Mouse (Mus musculus): ENCODE results near the gene Ppargc1a.
A peak's percentile ranks its signal among the peaks of the same experiment; 100 is the strongest.

The Ppargc1a gene

DNA sequence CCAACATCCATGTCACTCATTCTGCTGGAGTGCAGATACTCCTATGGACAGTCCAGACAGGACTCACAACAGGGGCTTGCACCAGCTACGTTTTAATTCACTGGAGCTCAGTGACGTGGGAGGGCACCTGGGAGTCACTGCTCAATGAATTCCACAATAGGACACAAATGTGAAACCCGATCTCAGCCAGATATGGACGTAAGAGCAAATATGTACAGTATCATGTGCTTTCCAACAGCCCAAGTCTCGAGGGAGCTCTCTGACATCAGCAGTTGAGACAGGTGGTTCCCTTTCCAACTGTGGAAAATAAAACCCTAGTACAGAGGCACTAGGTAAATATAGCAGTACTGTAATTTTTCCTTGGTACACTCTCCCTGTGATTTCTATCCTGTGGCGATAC lies at the start of gene Ppargc1a:
Ppargc1a (minus strand) TSS at position 68 of the 400 bp plus-strand sequence.
- no peak for DNase-seq (ENCODE audit: low spot score in 2 of 2)

DNA sequence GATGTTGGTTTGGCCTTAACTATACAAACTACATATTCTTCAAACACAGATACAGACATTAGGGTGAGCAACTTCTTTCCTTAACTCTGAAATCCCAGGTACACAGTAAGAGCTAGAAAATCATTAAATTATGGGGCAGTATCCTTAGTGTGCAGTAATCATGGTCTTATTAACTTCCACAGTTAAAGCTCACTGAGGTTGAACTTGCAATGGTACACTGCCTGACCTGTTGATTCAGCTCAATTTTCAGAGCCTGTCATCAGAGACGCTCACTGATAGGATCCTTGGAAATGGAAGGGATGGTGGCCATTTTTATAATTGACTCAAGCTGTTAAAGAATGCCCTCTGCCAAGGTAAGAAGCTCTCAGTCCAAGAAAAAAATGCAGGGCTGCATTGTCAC lies 49.4 kb upstream of the Ppargc1a start:
- no peak for DNase-seq (ENCODE audit: low spot score in 2 of 2)

DNA sequence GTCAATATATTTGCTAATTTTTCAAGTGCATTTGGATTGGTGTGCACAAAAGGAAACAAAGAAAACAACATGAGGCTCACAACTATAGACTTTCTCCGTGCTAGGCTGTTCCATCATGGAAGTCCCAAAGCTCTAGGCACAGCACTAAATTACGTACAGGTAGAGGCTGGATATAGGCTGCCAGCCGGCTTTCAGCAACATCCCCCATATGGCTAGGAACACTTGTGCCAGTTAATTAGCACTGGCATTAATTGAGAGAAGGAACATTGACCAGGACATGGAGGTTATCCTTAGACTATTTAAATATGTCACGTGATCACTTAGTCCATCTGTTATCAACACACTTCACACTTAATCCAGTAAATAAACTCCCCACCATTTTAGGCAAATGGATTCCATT lies 44.5 kb upstream of the Ppargc1a start:
- DNase-seq (ENCODE audit: low spot score in 2 of 2): no peak

DNA sequence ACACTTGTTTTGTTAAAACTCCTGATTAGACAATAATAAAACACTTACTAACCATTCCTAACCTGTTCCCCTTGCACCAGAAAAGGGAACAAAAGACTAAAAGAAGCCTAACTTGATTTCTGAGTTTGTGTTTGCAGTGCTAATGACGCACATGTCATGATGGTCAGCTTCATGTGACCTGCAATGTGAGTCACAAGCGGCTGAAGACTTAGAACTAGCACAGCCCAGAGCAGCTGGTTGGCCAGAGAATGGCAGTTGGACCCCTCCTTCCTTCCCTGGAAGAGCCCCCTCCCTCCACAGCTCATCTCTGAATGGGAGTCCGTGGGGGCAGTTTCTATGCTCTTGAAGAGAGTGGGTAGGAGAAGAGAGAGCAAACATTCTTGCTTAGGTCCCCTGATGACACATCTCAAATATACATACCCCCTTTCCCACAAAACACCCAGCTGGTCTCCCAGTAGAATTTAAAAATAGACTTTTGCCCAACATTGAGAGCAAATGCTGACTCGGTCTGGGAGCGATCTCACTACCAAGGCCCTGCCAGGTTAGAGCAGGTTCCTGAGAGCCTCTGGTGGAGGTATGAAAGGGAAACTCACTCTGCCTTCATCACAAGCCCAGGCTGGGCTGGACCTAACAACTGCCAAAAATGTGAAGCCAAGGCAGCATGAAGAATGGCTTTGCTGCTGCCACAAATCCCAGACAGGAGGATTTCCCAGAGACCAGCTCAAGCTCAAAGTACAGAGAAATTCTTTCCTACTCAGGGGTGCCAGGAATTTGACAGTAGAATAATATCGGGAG lies 40.4 kb upstream of the Ppargc1a start:
- DNase-seq (ENCODE audit: low spot score in 2 of 2): no peak

DNA sequence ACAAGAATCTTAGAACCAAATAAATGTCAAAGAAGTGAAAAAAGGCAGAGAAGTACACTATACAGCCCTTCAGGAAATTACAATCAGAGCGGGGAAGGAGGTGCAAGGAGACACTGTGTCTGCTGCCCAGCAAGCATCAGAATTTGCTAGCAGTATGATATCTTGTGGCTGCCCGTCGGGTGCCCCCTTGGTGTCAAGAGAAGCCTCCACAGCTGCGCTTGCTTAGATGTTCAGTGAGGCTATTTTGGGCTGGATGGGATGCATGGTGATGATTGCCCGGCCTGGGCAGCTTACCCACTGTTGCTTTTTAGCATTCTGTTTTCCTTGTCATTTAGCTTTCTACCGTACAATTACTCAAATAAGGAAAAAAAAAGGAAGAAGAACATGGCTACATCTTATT lies 32.0 kb upstream of the Ppargc1a start:
- no peak for DNase-seq (ENCODE audit: low spot score in 2 of 2)

DNA sequence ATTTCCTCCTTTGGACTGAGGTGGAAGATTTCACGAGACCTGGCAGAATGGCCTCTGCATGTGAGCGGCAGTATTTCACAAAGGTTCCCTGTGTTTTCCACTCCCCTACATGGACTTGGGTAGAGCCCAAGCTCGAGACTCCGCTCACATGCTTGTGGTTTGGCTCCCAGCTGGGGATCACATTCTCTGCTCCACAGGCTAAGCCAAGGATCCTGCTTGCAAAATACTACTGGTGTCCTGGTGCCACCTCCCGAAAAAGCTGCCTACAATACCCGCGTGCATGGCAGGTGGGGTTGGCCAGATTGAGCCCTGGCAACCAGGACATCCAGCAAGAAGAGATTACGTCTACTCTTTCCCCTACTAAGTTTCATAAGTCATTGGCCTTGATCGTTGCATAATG lies 28.1 kb upstream of the Ppargc1a start:
- DNase-seq (ENCODE audit: low spot score in 2 of 2): no peak

DNA sequence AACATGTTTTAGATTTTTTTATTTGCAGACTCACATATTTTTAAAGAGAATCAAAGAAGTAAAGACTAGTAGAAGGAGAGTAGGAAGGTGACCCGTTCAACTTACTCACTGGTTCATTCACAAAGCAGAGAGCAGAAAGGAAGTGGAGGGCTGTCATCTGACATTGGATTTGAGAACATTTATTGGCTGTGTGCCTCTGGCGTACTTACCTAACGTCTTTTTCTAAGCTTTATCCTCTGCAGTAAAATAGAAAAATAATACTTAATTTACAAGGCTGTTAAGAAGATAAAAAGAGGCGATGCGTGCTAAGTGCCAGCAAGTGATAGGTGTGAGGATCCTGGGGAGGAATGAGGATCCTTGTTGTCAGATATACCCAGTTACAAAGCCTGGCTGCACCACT lies 24.7 kb upstream of the Ppargc1a start:
- DNase-seq (ENCODE audit: low spot score in 2 of 2): no peak

DNA sequence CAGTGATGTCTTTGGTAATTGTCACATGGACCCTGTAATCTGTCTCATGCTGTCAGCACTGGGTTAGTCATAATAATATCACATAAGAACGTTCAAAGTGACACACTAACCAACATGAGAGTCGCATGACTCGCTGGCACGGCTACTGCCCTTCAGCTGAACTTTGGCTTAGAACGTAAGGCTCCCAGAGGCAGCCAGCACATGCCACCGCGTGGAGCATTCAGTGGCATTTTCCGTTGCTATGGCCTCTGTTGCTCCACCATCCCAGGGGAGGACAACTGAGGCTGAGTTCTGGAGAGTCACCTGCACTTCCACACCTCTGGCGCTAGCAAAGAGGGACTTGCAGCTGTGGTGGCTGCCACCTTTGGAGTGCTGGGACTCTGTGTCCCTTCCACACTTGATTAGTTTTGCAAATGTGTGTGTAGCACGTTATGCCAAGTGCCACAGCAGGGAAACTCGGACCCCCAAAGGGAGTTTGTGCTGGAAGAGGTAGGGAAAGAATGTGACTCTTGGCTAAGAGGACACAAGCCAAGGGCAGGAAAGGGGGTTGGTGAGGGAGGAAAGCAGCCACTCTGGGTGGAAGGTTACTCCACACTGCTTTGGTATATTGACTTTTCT lies 24.1 kb upstream of the Ppargc1a start:
- no peak for DNase-seq (ENCODE audit: low spot score in 2 of 2)

DNA sequence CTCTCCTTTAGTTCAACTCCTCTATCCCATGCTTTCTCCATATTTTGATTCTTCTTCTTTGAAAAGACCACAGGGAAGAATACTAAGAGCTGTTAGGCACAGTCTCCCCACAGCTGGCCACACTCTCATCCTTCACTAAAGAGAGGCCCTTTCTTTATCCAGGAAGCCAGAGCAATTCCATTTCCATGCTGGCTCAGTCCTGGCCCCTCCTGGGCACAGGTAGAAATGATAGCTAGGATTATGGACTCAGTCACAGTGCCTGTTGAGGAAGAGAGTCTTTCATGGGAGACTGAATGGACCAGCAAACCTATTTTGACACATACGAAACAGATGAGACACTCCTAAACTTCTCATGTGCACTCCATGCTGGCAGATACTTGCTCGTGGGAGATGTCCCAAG lies 18.7 kb upstream of the Ppargc1a start:
- no peak for DNase-seq (ENCODE audit: low spot score in 2 of 2)

DNA sequence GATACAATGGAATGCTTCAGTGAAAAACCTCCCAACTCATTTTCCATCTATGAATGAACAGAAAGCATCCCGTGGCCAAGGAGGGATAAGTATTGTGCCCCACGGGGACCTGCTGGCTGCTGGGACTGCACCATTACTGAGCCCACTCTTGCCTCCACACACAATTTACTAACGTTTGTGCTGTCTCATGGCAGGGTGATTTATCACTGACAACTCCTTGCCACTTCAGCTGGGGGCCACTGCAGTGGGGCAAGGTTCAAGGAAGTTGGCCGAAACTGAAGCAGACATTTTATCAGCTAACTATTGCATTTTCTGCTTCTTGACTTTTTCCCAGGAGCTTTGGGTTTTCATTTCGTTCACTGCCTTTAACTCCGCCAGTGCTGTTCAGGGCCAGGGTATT lies 17.5 kb upstream of the Ppargc1a start:
- no peak for DNase-seq (ENCODE audit: low spot score in 2 of 2)

DNA sequence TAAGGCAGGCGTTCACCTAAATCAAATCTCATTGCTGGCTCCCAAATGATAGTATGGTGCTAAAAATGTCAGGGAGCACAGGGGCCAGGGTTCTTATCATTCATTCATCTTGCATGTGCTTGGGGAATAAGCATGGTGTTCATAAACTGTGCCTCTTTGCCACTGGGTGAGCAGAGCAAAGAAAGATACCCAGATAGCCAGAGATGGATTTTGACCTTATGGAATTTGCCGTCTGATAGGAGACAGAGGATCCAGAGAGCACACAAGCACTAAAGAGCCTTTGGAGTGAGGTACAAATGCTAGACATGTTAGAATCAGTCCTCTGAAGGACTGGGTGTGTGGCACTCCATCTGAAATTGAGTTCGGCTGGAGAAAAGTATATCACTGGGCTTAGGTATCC lies 16.7 kb upstream of the Ppargc1a start:
- no peak for DNase-seq (ENCODE audit: low spot score in 2 of 2)

DNA sequence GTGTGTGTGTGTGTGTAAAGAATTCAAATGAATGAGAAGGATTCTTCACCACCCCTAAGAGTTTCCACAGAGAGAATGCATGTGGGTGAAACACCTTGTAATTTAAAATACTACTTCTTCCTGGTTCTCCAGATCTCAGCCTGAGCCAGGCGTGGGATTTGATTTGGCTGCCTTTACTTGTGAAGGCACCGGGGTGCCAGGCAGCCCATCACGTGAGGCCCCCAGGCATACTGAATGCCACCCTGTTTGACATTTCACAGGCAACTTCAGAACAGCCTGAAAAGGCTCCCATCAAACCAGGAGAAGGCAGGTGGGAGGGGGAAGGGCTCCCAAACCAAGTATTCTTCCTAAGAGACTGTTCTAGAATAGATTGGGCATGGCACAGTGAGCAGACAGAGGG lies 16.1 kb upstream of the Ppargc1a start:
- DNase-seq (ENCODE audit: low spot score in 2 of 2): peak; percentile 18 to 24

DNA sequence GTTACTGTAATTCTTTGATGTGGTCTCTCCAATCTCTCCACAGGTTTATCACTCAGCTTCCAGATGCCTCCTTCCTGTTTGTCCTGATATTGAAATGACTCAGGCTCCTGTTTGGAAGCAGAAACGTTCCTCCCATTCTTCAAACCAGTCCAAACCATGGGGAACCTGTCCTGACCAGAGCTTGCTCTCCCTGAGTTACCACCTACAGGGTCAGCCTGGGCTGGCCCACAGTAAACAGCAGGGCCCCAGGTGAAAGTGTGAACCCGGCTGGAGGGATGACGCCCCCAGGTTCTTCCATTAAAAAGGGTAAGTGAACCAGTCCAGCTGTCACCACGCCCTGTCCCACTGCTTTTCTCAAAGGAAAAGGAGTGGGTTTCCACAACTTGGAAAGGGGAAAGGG lies 15.5 kb upstream of the Ppargc1a start:
- no peak for DNase-seq (ENCODE audit: low spot score in 2 of 2)

DNA sequence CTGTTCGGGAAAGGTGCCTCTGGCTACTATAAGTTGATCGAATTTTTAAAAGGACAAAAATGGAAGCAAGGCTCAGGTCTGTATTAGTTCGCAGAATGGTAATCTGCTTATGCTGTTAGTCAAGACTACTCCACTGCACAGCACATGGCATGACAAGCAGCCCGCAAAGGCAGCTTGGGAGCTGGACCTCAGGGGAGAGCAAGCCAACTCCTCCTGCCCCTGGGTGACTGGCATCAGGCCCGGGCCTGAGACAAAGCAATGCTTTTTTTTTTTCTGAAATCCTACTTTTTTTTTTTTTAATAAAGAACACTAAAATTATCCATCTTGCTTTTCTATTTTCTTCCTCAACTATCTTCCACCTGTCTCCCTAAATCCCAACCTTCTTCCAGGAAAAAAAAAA lies 15.1 kb upstream of the Ppargc1a start:
- no peak for DNase-seq (ENCODE audit: low spot score in 2 of 2)

DNA sequence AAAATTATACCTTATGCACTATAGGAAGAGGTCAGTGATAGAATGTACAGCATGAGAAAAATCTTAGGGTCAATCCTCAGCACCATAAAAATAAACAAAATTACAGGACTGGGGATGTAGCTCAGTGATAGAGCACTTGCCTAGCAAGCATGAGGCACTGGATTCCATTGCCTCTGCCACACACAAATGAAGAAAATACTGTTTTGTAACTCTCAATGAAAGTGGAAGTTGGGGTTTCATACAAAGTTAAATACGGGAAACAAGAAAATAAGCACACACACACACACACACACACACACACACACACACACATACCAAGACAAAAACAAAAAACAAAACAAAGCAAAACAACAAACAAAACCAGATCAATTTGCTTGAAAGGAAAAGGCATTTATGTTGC lies 10.1 kb upstream of the Ppargc1a start:
- no peak for DNase-seq (ENCODE audit: low spot score in 2 of 2)

DNA sequence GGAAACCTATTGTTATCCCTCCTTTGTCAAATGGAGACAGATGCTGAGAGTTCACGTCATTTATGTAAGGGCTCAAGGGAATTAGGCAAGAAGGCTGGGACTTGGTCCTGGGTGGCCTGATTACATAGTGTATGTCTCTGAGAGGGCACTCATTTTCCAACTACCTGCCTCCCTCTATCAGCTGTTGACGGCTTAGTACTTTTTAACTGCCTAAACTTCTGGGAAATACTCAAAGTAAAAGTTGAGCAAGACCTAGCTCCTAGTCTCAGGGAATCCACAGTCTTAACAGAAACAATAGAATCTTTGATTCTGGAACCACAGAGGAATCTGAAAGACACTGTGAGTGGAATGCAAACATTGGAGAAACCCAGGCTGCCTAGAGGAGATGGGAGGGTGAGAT lies 6.2 kb upstream of the Ppargc1a start:
- no peak for DNase-seq (ENCODE audit: low spot score in 2 of 2)

DNA sequence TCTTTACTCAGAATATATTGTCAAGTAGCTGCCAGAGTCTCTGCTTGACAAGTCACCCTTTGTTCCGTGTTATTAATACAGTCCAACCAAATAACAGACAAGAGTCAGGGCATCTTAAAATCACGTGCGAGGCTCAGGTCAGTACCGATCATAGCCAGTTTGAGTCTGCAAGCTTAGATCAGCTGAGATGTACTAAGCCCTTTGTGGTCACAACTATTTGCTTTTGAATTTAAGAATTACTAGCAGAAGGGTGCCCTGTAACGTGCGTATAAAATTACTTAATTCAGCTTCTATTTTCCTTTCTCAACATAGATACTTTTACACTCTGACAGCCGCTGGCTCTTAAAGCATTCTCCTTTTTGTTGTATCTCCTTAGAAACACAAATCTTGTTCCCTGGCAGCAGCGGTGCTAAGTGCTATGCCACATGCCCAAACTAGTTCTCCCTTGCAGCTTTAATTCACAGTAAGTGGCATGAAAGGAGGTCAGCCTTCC lies 718 bp upstream of the Ppargc1a start:
- peak; percentile 32 to 58 for DNase-seq (ENCODE audit: low spot score in 2 of 2)

DNA sequence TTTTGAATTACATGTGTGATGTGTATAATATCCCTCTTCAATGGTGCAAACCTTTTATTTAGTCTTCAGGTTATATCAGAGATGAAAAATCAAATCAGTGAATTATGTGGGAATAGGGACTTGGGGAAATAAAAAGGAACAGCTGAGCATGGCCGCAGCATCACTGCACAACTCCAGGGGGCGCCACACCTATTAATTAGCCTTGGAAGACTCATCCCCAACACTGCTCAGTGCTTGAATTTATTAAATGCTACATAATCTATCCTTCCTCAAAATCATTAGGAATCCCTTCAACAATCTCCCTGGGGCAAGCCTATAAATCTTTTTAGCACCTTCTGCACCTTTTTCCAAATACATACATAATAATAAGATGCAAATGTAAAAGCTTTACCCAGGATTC lies 1.9 kb downstream of the Ppargc1a start:
- no peak for DNase-seq (ENCODE audit: low spot score in 2 of 2)

DNA sequence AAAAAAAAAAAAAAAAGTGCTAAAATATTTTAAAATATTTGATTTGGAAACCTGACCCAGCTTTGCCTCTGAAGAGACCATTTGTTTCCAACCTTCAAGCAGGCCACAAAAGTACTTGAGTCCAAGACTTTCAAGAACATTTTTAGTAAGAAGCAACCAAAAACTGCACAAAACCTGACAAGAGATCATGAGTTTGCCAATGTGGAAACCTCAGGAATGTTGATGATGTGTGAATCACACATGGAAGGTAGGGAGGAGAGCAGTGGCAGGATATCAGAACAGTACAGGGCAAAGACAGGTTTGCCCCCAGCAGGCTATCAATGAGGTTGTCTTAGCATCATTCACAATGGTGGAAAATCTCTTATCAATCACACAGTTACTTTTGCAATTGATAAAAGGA lies 2.5 kb downstream of the Ppargc1a start:
- no peak for DNase-seq (ENCODE audit: low spot score in 2 of 2)

DNA sequence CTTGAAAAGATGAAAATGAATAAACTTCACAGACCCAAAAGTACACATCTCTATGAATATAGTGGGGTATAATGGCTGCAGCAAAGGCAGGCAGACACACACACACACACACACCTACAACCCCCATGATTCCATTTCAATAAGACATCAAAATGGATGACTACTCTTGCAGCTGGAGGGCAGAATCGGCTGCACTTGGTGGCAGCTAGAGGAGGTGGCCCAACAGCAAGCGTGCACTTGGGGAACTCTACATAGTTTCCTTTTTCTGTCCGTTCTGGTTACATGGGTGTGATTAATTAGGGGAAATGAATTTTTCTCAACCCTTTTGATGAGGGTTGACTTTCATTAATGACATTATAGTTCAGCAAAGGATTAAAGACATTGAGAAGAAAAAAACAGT lies 4.0 kb downstream of the Ppargc1a start:
- DNase-seq (ENCODE audit: low spot score in 2 of 2): no peak

DNA sequence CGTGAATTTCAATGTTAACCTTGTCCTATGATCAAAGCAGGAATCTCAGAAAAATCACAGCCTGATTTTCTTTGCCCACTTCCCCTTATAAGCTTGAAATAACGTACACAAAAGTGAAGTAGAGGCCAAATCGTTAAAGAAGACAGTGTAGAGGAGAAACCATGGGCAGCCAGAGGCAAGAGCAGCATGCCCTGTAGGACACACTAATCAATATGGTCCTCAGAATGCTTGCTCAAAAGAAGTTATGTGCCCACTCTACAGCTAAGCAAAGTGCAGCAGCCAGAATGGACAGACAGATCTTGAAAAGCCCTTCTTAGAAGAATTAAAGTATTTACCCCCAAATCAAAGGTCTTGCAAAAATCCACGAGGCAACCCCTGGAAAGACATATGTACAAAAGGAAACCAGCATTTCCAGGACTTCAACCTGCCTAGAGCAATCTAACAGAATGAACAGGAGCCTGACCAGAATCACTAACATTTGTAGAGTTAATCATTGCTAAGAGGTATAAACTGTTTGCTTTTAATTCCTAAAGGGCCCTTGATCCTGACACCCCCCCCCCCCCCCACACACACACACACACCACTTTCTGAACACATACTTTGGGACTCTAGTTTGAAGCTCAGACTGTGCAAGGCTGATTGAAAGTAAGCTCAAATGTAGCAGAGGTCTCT lies 9.8 kb downstream of the Ppargc1a start:
- no peak for DNase-seq (ENCODE audit: low spot score in 2 of 2)

DNA sequence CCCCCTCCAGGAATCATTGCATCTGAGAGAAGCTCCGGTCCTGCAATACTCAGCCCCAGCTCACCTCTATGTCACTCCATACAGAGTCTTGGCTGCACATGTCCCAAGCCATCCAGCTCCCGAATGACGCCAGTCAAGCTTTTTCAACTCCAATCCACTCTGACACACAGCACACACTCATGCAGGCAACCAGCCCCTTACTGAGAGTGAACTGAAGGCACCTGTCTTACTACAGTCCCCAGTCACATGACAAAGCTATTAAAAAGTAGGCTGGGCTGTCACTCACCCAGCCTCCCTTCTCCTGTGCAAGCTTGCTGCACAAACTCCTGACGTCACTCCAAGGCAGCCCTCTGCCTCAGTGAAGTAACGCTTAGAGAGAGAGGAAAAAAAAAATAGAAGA lies 13.9 kb downstream of the Ppargc1a start:
- DNase-seq (ENCODE audit: low spot score in 2 of 2): no peak

DNA sequence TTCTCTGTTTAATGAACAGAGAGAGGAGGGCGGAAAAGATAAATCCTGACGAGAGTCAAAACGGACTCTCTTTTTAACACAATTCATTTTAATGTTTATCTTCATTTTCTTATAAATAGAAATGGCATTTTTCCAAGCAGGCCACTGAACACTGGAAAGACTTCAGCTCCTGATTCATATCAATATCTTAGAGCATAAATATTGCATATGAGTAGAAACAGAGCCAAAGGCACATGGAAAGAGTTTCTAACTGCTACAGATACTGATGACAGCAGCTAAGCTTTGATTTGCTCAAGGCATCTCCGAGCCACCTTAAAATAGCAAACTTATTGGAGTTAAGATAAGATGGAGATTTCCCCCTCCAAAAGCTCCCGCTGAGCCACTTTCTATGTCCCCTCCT lies 14.3 kb downstream of the Ppargc1a start:
- no peak for DNase-seq (ENCODE audit: low spot score in 2 of 2)

Measured in right cerebral cortex, postnatal 36 days (tissue).